Comparison of ENCODE assay signal across 9 mouse cellular contexts in the genomic region with DNA sequence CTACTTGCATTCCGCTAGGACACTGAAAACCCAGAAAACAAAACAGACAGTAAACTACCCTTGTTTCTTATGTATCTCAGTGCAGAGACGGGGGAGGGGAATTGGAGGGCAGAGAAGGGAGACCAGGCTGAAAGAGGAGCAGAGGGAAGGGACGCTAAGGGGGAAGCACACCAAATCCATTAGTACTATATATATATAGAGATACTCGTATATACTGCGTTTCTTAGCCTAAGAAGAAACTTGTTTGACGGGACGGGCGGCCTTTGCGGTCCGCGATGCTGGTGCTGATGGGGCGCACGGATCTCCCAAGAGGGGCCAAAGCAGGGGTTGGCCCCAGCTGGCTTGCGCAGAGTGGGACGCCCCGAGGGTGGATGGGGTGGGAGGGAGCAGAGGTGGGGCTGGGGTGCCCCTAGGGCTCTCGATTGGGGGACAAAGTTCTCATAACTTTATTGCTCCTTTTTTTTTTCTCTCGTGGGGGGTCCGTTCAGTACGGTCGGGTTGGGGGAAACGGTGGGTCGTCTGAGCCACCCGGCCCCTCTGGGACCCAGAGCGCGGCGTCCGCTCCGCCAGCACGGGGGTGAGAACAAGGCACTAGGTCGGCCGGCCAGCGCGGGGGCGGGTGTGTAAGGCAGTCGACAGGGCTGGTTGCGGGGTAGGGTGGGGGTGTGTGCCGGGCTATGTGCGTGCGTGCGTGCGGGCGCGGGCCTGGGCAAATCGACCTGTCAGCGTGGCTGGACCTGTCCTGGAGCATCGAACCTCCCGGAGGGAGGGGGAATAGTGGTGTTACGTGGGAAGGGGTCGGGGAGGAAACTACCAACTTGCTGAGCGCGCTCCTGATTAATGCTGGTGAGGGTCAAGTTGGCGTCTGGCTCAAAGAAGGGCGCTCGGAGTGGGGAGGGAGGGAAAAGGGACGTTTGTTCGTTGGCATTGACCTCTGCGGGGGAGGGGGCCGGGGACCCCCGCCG. TPM values are rescaled to one million over a fixed set of nuclear protein-coding genes. Genes with fewer than 3 reads are reported as not detected.
DNase-seq lines count a peak whose midpoint lies in the region; ATAC-seq and TF ChIP-seq lines count a peak whose summit lies in the region.
"Had no signal": no experiment of that assay in that cellular context is flagged by ENCODE, and none has a peak within 500 bp of the region (broad histone marks: within the 10 kb centered on the region; RNA-seq: fewer than 3 reads in every experiment).

No protein-coding gene starts in this region.

- H3K9me3 ChIP-seq in G1E (replicated peaks): no peaks in the 10 kb centered on the region
- no peaks in the 10 kb centered on the region for H3K9me3 ChIP-seq in limb, embryonic 10.5 days (replicated peaks)
- H3K9me3 ChIP-seq in midbrain, embryonic 14.5 days (ENCODE audit: control insufficient read depth, low read length): no peaks in the 10 kb centered on the region

- H3K9ac ChIP-seq in midbrain, embryonic 14.5 days (replicated peaks; ENCODE audit: low read length): peak overlapping the region; percentile 9; the same call in 1 of the 2 replicates

- no peak for ATAC-seq in G1E (ENCODE audit: extremely low read depth, insufficient number of reproducible peaks, low FRiP score, poor library complexity, severe bottlenecking)
- ATAC-seq in midbrain, embryonic 14.5 days (ENCODE audit: low FRiP score, low TSS enrichment): no peak; the same call in 1 of the 2 replicates
- ATAC-seq in megakaryocyte progenitor cell, adult 5-6 weeks (replicated peaks; ENCODE audit: poor library complexity): no peak

- peak overlapping the region; percentile 47 for H3K4me2 ChIP-seq in midbrain, embryonic 14.5 days (ENCODE audit: low read length)

- peaks cover 44% of the 10 kb centered on the region for H3K36me3 ChIP-seq in G1E (replicated peaks)
- H3K36me3 ChIP-seq in limb, embryonic 10.5 days: peaks cover 2% of the 10 kb centered on the region; the same call in 1 of the 2 replicates
- peaks cover under 1% of the 10 kb centered on the region; the same call in 1 of the 2 replicates for H3K36me3 ChIP-seq in midbrain, embryonic 14.5 days (ENCODE audit: control insufficient read depth, insufficient read depth, low read length)

- DNase-seq in heart, adult 11 months: peak; percentile 98
- no peak for DNase-seq in heart, adult 8-10 months (ENCODE audit: low spot score)
- DNase-seq in G1E (ENCODE audit: low spot score): peak; percentile 66
- peak; percentile 48 for DNase-seq in gastrocnemius, postnatal 10 days
- DNase-seq in limb, embryonic 10.5 days (ENCODE audit: low spot score): peak; percentile 68
- no peak for DNase-seq in midbrain, embryonic 14.5 days
- DNase-seq in layer of hippocampus, adult 18-20 months (ENCODE audit: low spot score in 2 of 2): no peak

- WGBS in limb, embryonic 10.5 days: 2% methylated on average over 61 of the region's 61 CpGs
- WGBS in midbrain, embryonic 14.5 days: 2% methylated on average over 61 of the region's 61 CpGs

- H3K27me3 ChIP-seq in G1E (ENCODE audit: insufficient read depth, low read length): no peaks in the 10 kb centered on the region
- peaks cover 91% of the 10 kb centered on the region for H3K27me3 ChIP-seq in limb, embryonic 10.5 days (ENCODE audit: low read depth, poor library complexity, severe bottlenecking)
- peaks cover 67% of the 10 kb centered on the region for H3K27me3 ChIP-seq in midbrain, embryonic 14.5 days (ENCODE audit: control insufficient read depth, insufficient read depth, low read length)

- peak overlapping the region; percentile 81 for H3K4me3 ChIP-seq in G1E (ENCODE audit: low read depth, low read length)
- peak overlapping the region; percentile 47 for H3K4me3 ChIP-seq in limb, embryonic 10.5 days
- peak overlapping the region; percentile 12 for H3K4me3 ChIP-seq in midbrain, embryonic 14.5 days (replicated peaks; ENCODE audit: low read depth, low read length)

- TF ChIP-seq CTCF in G1E (IDR thresholded peaks at IDR 0.05; ENCODE audit: low read depth, low read length): no peak

- peak overlapping the region; percentile 76 for H3K27ac ChIP-seq in limb, embryonic 10.5 days
- peak overlapping the region; percentile 58 for H3K27ac ChIP-seq in midbrain, embryonic 14.5 days (replicated peaks; ENCODE audit: low read depth, low read length)

- H3K4me1 ChIP-seq in G1E (ENCODE audit: insufficient read depth, low read depth, low read length): peaks cover 64% of the 10 kb centered on the region
- H3K4me1 ChIP-seq in limb, embryonic 10.5 days: peaks cover 75% of the 10 kb centered on the region
- H3K4me1 ChIP-seq in midbrain, embryonic 14.5 days (ENCODE audit: control insufficient read depth, insufficient read depth, low read length): peaks cover 31% of the 10 kb centered on the region

RNA-seq across cellular contexts. Expression of gene Lyl1, which starts 3.9 kb away (rescaled TPM):
- 1 to 10 TPM; 3.5 to 4.8 (median 4.3) TPM for total RNA-seq in heart, adult 8-10 months (2022)
- total RNA-seq in G1E (2014; fragmentation: Nextera tagmentation) (136 and 138 TPM in 2 replicates), G1E (2017) (81.2 and 95.6 TPM in 2 replicates)
- polyA plus RNA-seq in G1E (2012): 550 and 561 TPM in 2 replicates
- 1 to 10 TPM; 3.3 to 5.4 TPM for total RNA-seq in gastrocnemius, postnatal 10 days (2021)
- polyA plus RNA-seq in limb, embryonic 10.5 days (2016; fragmentation: Nextera tagmentation; extraction: Ambion mirVana): 4.6 and 4.7 TPM in 2 replicates
- 1.5 and 3.8 TPM in 2 replicates for polyA plus RNA-seq in midbrain, embryonic 14.5 days (2014; fragmentation: Nextera tagmentation; extraction: Ambion mirVana)
- 56.3 and 72.0 TPM in 2 replicates for total RNA-seq in megakaryocyte progenitor cell, adult 5-6 weeks (2015)
- total RNA-seq in megakaryocyte progenitor cell, adult 5-6 weeks (2017): 58.0 and 65.6 TPM in 2 replicates
- total RNA-seq in layer of hippocampus, adult 18-20 months (2021): 1 to 10 TPM; 2.0 to 2.2 TPM

RNA-seq across cellular contexts. Expression of gene Nacc1, which starts 17.5 kb away (rescaled TPM):
- 10 to 100 TPM; 26.7 to 36.0 (median 33.4) TPM for total RNA-seq in heart, adult 8-10 months (2022)
- 120 and 125 TPM in 2 replicates for total RNA-seq in G1E (2014; fragmentation: Nextera tagmentation)
- 48.1 and 54.5 TPM in 2 replicates for total RNA-seq in G1E (2017)
- 207 and 224 TPM in 2 replicates for polyA plus RNA-seq in G1E (2012)
- total RNA-seq in gastrocnemius, postnatal 10 days (2021): 10 to 100 TPM; 38.2 to 39.1 TPM
- polyA plus RNA-seq in limb, embryonic 10.5 days (2016; fragmentation: Nextera tagmentation; extraction: Ambion mirVana): 31.7 and 32.0 TPM in 2 replicates
- 19.1 and 20.2 TPM in 2 replicates for polyA plus RNA-seq in midbrain, embryonic 14.5 days (2014; fragmentation: Nextera tagmentation; extraction: Ambion mirVana)
- total RNA-seq in megakaryocyte progenitor cell, adult 5-6 weeks (2015): 71.6 and 77.1 TPM in 2 replicates
- total RNA-seq in megakaryocyte progenitor cell, adult 5-6 weeks (2017): 50.9 and 53.5 TPM in 2 replicates
- total RNA-seq in layer of hippocampus, adult 18-20 months (2021): 10 to 100 TPM; 94.8 to 95.5 TPM

RNA-seq across cellular contexts. Expression of gene G430095P16Rik, which starts 17.7 kb away (rescaled TPM):
- under 1 TPM in 1 of 4 experiments, not detected in 3; 0.66 TPM for total RNA-seq in heart, adult 8-10 months (2022)
- total RNA-seq in G1E (2014; fragmentation: Nextera tagmentation) (39.9 and 54.3 TPM in 2 replicates), G1E (2017) (11.0 and 11.3 TPM in 2 replicates)
- polyA plus RNA-seq in G1E (2012): 35.2 and 42.7 TPM in 2 replicates
- 1 to 10 TPM; 2.2 to 2.8 TPM for total RNA-seq in gastrocnemius, postnatal 10 days (2021)
- polyA plus RNA-seq in limb, embryonic 10.5 days (2016; fragmentation: Nextera tagmentation; extraction: Ambion mirVana): 3.7 and 8.1 TPM in 2 replicates
- 0.67 and 0.91 TPM in 2 replicates for polyA plus RNA-seq in midbrain, embryonic 14.5 days (2014; fragmentation: Nextera tagmentation; extraction: Ambion mirVana)
- 12.2 and 15.2 TPM in 2 replicates for total RNA-seq in megakaryocyte progenitor cell, adult 5-6 weeks (2015)
- 3.7 and 8.5 TPM in 2 replicates for total RNA-seq in megakaryocyte progenitor cell, adult 5-6 weeks (2017)
- total RNA-seq in layer of hippocampus, adult 18-20 months (2021): not detected
- total RNA-seq: layer of hippocampus, postnatal 14 days had no signal

RNA-seq across cellular contexts. Expression of gene Trmt1, which starts 19.0 kb away (rescaled TPM):
- total RNA-seq in heart, adult 8-10 months (2022): 10 to 100 TPM; 30.9 to 41.7 (median 38.5) TPM
- total RNA-seq in G1E (2014; fragmentation: Nextera tagmentation): 63.3 and 64.9 TPM in 2 replicates
- total RNA-seq in G1E (2017): 68.2 and 96.4 TPM in 2 replicates
- 244 and 260 TPM in 2 replicates for polyA plus RNA-seq in G1E (2012)
- 10 to 100 TPM; 33.7 to 43.9 TPM for total RNA-seq in gastrocnemius, postnatal 10 days (2021)
- 71.7 and 79.3 TPM in 2 replicates for polyA plus RNA-seq in limb, embryonic 10.5 days (2016; fragmentation: Nextera tagmentation; extraction: Ambion mirVana)
- polyA plus RNA-seq in midbrain, embryonic 14.5 days (2014; fragmentation: Nextera tagmentation; extraction: Ambion mirVana): 56.9 and 59.6 TPM in 2 replicates
- 56.0 and 64.4 TPM in 2 replicates for total RNA-seq in megakaryocyte progenitor cell, adult 5-6 weeks (2015)
- total RNA-seq in megakaryocyte progenitor cell, adult 5-6 weeks (2017): 82.2 and 84.4 TPM in 2 replicates
- total RNA-seq in layer of hippocampus, adult 18-20 months (2021): 100 to 1,000 TPM in 1 of 2 experiments, 10 to 100 TPM in 1; 96.9 to 108 TPM

RNA-seq across cellular contexts. Expression of gene Ier2, which starts 42.5 kb away (rescaled TPM):
- 10 to 100 TPM; 12.8 to 26.9 (median 17.4) TPM for total RNA-seq in heart, adult 8-10 months (2022)
- total RNA-seq in G1E (2014; fragmentation: Nextera tagmentation) (60.5 and 64.9 TPM in 2 replicates), G1E (2017) (43.1 and 48.5 TPM in 2 replicates)
- 112 and 119 TPM in 2 replicates for polyA plus RNA-seq in G1E (2012)
- 10 to 100 TPM; 10.9 to 17.6 TPM for total RNA-seq in gastrocnemius, postnatal 10 days (2021)
- polyA plus RNA-seq in limb, embryonic 10.5 days (2016; fragmentation: Nextera tagmentation; extraction: Ambion mirVana): 199 and 229 TPM in 2 replicates
- polyA plus RNA-seq in midbrain, embryonic 14.5 days (2014; fragmentation: Nextera tagmentation; extraction: Ambion mirVana): 15.5 and 16.0 TPM in 2 replicates
- 43.5 and 61.9 TPM in 2 replicates for total RNA-seq in megakaryocyte progenitor cell, adult 5-6 weeks (2015)
- 34.4 and 49.8 TPM in 2 replicates for total RNA-seq in megakaryocyte progenitor cell, adult 5-6 weeks (2017)
- total RNA-seq in layer of hippocampus, adult 18-20 months (2021): 10 to 100 TPM in 1 of 2 experiments, 1 to 10 TPM in 1; 6.2 to 10.0 TPM

Comparison
In these comparisons a context has a peak if more than half of its experiments do, and no peak if none do; other contexts are left out.
1. DNase-seq: peak in heart, adult 11 months (single experiment), G1E (single experiment), gastrocnemius, postnatal 10 days (single experiment) and limb, embryonic 10.5 days (single experiment); none in heart, adult 8-10 months (single experiment), midbrain, embryonic 14.5 days (single experiment) and layer of hippocampus, adult 18-20 months (0 of 2).
2. H3K4me3 ChIP-seq: peak in every context shown above with its lines; median percentile 81 in G1E; 47 in limb, embryonic 10.5 days; 12 in midbrain, embryonic 14.5 days.
3. RNA of gene Lyl1, which starts 3.9 kb away (total RNA-seq): 81.2 to 138 TPM in G1E and 56.3 to 72.0 TPM in megakaryocyte progenitor cell, adult 5-6 weeks; 3.3 to 5.4 TPM in gastrocnemius, postnatal 10 days, 3.5 to 4.8 TPM in heart, adult 8-10 months and 2.0 to 2.2 TPM in layer of hippocampus, adult 18-20 months; every median in the first group is over 4 times any median in the second.